Mouse (Mus musculus): ENCODE data around the gene Ttc26. TPM values are rescaled to one million over a fixed set of nuclear protein-coding genes. Genes with fewer than 3 reads are reported as not detected.
A peak's percentile ranks its signal among the peaks of the same experiment; 100 is the strongest.
"Not testable (repeated sequence)": the region's sequence is repeated elsewhere in the genome, so short reads cannot be mapped to it uniquely, and the experiment has no call there.

Gene Ttc26
- polyA plus RNA-seq, 1 experiment, result 1.9 TPM

GRCm38 (mm10) chr6:38434055-38435023, 53.1 kb downstream of the Ttc26 start:
- no peak for TF ChIP-seq CTCF (IDR thresholded peaks at IDR 0.05; ENCODE audit: insufficient read depth, low read length)
- no peak for TF ChIP-seq POLR2A (IDR thresholded peaks at IDR 0.05; ENCODE audit: borderline replicate concordance, extremely low read depth, low read depth, low read length)
- under 1% methylated on average over 114 of the region's 118 CpGs for WGBS
- Histone ChIP-seq H3K4me3 (replicated peaks; ENCODE audit: extremely low read depth, low read depth, low read length) (peak overlapping the region; percentile 95), H3K4me1 (ENCODE audit: control insufficient read depth, insufficient read depth, low read length) (no peaks in the 10 kb centered on the region; the same call in 1 of the 2 replicates)
- DNase-seq, result peak; percentile 66

- Histone ChIP-seq H3K4me3 (replicated peaks; ENCODE audit: extremely low read depth, low read depth, low read length) (no peak overlapping the region), H3K4me1 (ENCODE audit: control insufficient read depth, insufficient read depth, low read length) (no peaks in the 10 kb centered on the region)
- TF ChIP-seq CTCF (IDR thresholded peaks at IDR 0.05; ENCODE audit: insufficient read depth, low read length) (no peak), POLR2A (IDR thresholded peaks at IDR 0.05; ENCODE audit: borderline replicate concordance, extremely low read depth, low read depth, low read length) (no peak)
- WGBS, result 50% methylated on average over 3 of the region's 3 CpGs
- DNase-seq, result no peak
These were observed 62.6 kb downstream of the Ttc26 start for GRCm38 (mm10) chr6:38443842-38444241.

- no peak for DNase-seq
- Histone ChIP-seq H3K4me3 (replicated peaks; ENCODE audit: extremely low read depth, low read depth, low read length) (no peak overlapping the region), H3K4me1 (ENCODE audit: control insufficient read depth, insufficient read depth, low read length) (no peaks in the 10 kb centered on the region)
- TF ChIP-seq POLR2A (IDR thresholded peaks at IDR 0.05; ENCODE audit: borderline replicate concordance, extremely low read depth, low read depth, low read length) (no peak), CTCF (IDR thresholded peaks at IDR 0.05; ENCODE audit: insufficient read depth, low read length) (no peak)
- 81% methylated on average over 2 of the region's 2 CpGs for WGBS
These were observed 67.0 kb downstream of the Ttc26 start for GRCm38 (mm10) chr6:38448295-38448694.

DNA sequence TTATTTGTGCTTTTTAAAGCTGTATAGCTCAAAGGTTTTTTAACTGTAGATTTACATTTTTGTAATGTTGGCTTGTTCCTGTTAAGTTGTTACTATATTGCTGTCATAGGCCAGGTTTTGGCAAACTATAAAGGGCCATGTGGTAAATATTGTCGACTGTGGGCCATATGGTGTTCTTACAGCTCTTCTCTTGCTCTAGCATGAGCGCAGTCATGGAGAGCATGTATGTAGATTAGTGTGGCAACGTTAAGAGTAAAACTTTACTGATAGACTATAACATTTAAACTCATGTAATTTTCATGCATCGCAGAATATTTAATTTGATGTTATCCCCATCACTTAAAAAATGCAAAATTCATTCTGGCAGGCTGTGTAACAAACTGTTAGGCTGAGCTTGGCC, 71.8 kb downstream of the Ttc26 start:
- TF ChIP-seq POLR2A (IDR thresholded peaks at IDR 0.05; ENCODE audit: borderline replicate concordance, extremely low read depth, low read depth, low read length) (no peak), CTCF (IDR thresholded peaks at IDR 0.05; ENCODE audit: insufficient read depth, low read length) (no peak)

DNA sequence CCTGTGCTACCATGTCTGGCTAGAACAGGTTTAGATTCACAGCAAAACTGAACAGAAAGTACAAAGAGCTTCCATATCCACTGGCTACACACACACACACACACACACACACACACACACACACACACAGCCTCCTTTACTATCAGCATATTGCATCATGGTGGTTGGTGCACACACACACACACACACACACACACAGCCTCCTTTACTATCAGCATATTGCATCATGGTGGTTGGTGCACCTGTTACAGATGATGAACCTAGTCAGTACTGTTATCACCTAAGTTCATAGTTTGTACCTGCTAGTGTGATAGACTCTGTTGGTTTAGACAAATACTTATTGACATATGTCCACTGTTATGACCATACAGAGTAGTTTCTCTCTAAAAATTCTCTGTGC, 75.2 kb downstream of the Ttc26 start:
- H3K4me3 ChIP-seq (replicated peaks; ENCODE audit: extremely low read depth, low read depth, low read length); H3K4me1 ChIP-seq (ENCODE audit: control insufficient read depth, insufficient read depth, low read length); DNase-seq: not testable (repeated sequence)

More for the DNA sequence above, 71.8 kb downstream of the Ttc26 start:
- Histone ChIP-seq H3K4me3 (replicated peaks; ENCODE audit: extremely low read depth, low read depth, low read length) (no peak overlapping the region), H3K4me1 (ENCODE audit: control insufficient read depth, insufficient read depth, low read length) (no peaks in the 10 kb centered on the region)
- no peak for DNase-seq
- 95% methylated on average over 4 of the region's 4 CpGs for WGBS

GRCm38 (mm10) chr6:38458075-38458474, 76.8 kb downstream of the Ttc26 start:
- WGBS, result 87% methylated on average over 3 of the region's 3 CpGs
- H3K4me3 ChIP-seq (replicated peaks; ENCODE audit: extremely low read depth, low read depth, low read length), result no peak overlapping the region
- no peak for DNase-seq
- TF ChIP-seq POLR2A (IDR thresholded peaks at IDR 0.05; ENCODE audit: borderline replicate concordance, extremely low read depth, low read depth, low read length) (no peak), CTCF (IDR thresholded peaks at IDR 0.05; ENCODE audit: insufficient read depth, low read length) (no peak)
- no peaks in the 10 kb centered on the region for H3K4me1 ChIP-seq (ENCODE audit: control insufficient read depth, insufficient read depth, low read length)

DNA sequence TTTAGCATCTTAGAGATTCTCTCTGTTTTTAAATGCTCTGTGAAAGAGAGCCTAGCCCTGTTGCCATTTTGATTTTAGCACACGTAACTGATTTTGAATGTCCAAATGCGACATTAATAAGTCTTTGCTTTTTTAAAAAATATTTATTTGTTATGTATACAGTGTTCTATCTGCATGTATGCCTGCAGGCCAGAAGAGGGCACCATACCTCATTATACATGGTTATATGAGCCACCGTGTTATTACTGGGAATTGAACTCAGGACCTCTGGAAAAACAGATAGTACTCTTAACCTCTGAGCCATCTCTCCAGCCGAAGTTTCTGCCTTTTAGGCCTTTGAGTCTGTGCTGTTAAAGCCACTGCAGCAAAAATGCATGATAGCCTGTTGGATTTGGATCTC, 88.3 kb downstream of the Ttc26 start:
- no peak for TF ChIP-seq CTCF (IDR thresholded peaks at IDR 0.05; ENCODE audit: insufficient read depth, low read length)
- TF ChIP-seq POLR2A (IDR thresholded peaks at IDR 0.05; ENCODE audit: borderline replicate concordance, extremely low read depth, low read depth, low read length), result no peak
- no peak for DNase-seq
- H3K4me3 ChIP-seq (replicated peaks; ENCODE audit: extremely low read depth, low read depth, low read length), result no peak overlapping the region
- no peaks in the 10 kb centered on the region for H3K4me1 ChIP-seq (ENCODE audit: control insufficient read depth, insufficient read depth, low read length)
- 81% methylated on average over 4 of the region's 4 CpGs for WGBS

Other genes starting within 250 kb of the Ttc26 start
- 6.0 and 7.1 TPM in 2 replicates for gene D630045J12Rik, start 127.5 kb upstream of the Ttc26 start, polyA plus RNA-seq (2012; rRNA removed)
- 3.2 and 4.4 TPM in 2 replicates for gene Zc3hav1l, start 82.2 kb upstream of the Ttc26 start, polyA plus RNA-seq (2012; rRNA removed)
- 22.3 and 24.6 TPM in 2 replicates for gene Zc3hav1, start 26.9 kb upstream of the Ttc26 start, polyA plus RNA-seq (2012; rRNA removed)
- gene Ubn2, start 52.5 kb downstream of the Ttc26 start, polyA plus RNA-seq (2012; rRNA removed), result 6.1 and 7.8 TPM in 2 replicates
- gene Fmc1, start 152.0 kb downstream of the Ttc26 start, polyA plus RNA-seq (2012; rRNA removed), result 147 and 171 TPM in 2 replicates
- gene Luc7l2, start 169.9 kb downstream of the Ttc26 start, polyA plus RNA-seq (2012; rRNA removed), result 33.6 and 39.0 TPM in 2 replicates